Mouse (Mus musculus): ENCODE results near the gene Ciapin1. TPM values are rescaled to one million over a fixed set of nuclear protein-coding genes. Genes with fewer than 3 reads are reported as not detected.

The Ciapin1 gene
- polyA plus RNA-seq, 1 experiment from 2014 or later: 77.7 TPM

GRCm38 (mm10) chr8:94785995-94786595 lies 52.1 kb downstream of the Ciapin1 start:
- Histone ChIP-seq H3K27me3 (no peaks in the 10 kb centered on the region; the same call in 1 of the 2 replicates), H3K9me3 (replicated peaks) (no peaks in the 10 kb centered on the region), H3K4me1 (replicated peaks) (peaks cover 31% of the 10 kb centered on the region), H3K9ac (no peak overlapping the region), H3K27ac (no peak overlapping the region), H3K36me3 (no peaks in the 10 kb centered on the region), H3K4me3 (no peak overlapping the region), H3K4me2 (no peak overlapping the region)
- ATAC-seq (replicated peaks; ENCODE audit: insufficient number of reproducible peaks, insufficient read depth, low FRiP score, low read depth): no peak
- 68% methylated on average over 6 of the region's 6 CpGs for WGBS

GRCm38 (mm10) chr8:94785247-94785985 lies 52.7 kb downstream of the Ciapin1 start:
- H3K4me2 ChIP-seq: no peak overlapping the region
- no peak for ATAC-seq (replicated peaks; ENCODE audit: insufficient number of reproducible peaks, insufficient read depth, low FRiP score, low read depth)
- H3K27me3 ChIP-seq: no peaks in the 10 kb centered on the region; the same call in 1 of the 2 replicates
- H3K4me3 ChIP-seq: no peak overlapping the region
- H3K4me1 ChIP-seq (replicated peaks): peaks cover 36% of the 10 kb centered on the region
- no peaks in the 10 kb centered on the region for H3K36me3 ChIP-seq
- peak overlapping the region; percentile 22; the same call in 1 of the 2 replicates for H3K27ac ChIP-seq
- WGBS: 49% methylated on average over 12 of the region's 12 CpGs
- no peaks in the 10 kb centered on the region for H3K9me3 ChIP-seq (replicated peaks)
- no peak overlapping the region for H3K9ac ChIP-seq

- Histone ChIP-seq H3K36me3 (no peaks in the 10 kb centered on the region), H3K4me3 (no peak overlapping the region), H3K9me3 (replicated peaks) (no peaks in the 10 kb centered on the region), H3K9ac (no peak overlapping the region), H3K4me2 (no peak overlapping the region), H3K27me3 (no peaks in the 10 kb centered on the region), H3K4me1 (replicated peaks) (peaks cover 44% of the 10 kb centered on the region), H3K27ac (peak overlapping the region; percentile 4; the same call in 1 of the 2 replicates)
- no peak for ATAC-seq (replicated peaks; ENCODE audit: insufficient number of reproducible peaks, insufficient read depth, low FRiP score, low read depth)
- 54% methylated on average over 4 of the region's 4 CpGs for WGBS
These were observed 54.3 kb downstream of the Ciapin1 start for GRCm38 (mm10) chr8:94783890-94784289.

GRCm38 (mm10) chr8:94781838-94782235 lies 56.3 kb downstream of the Ciapin1 start:
- H3K9ac ChIP-seq: no peak overlapping the region
- peaks cover 51% of the 10 kb centered on the region for H3K4me1 ChIP-seq (replicated peaks)
- peak overlapping the region; percentile 39; the same call in 1 of the 2 replicates for H3K4me2 ChIP-seq
- 13% methylated on average over 11 of the region's 11 CpGs for WGBS
- no peaks in the 10 kb centered on the region for H3K9me3 ChIP-seq (replicated peaks)
- H3K36me3 ChIP-seq: no peaks in the 10 kb centered on the region
- no peak overlapping the region for H3K27ac ChIP-seq
- H3K4me3 ChIP-seq: no peak overlapping the region
- ATAC-seq (replicated peaks; ENCODE audit: insufficient number of reproducible peaks, insufficient read depth, low FRiP score, low read depth): 0 out of 2 replicates have a peak, but pooled peaks have one; percentile 3
- H3K27me3 ChIP-seq: no peaks in the 10 kb centered on the region

- Histone ChIP-seq H3K4me1 (replicated peaks) (peaks cover 51% of the 10 kb centered on the region), H3K27me3 (no peaks in the 10 kb centered on the region), H3K4me3 (no peak overlapping the region), H3K4me2 (peak overlapping the region; percentile 39; the same call in 1 of the 2 replicates), H3K9me3 (replicated peaks) (no peaks in the 10 kb centered on the region), H3K27ac (no peak overlapping the region), H3K36me3 (no peaks in the 10 kb centered on the region), H3K9ac (no peak overlapping the region)
- WGBS: 56% methylated on average over 7 of the region's 7 CpGs
- ATAC-seq (replicated peaks; ENCODE audit: insufficient number of reproducible peaks, insufficient read depth, low FRiP score, low read depth): no peak
These were observed 56.9 kb downstream of the Ciapin1 start for GRCm38 (mm10) chr8:94781155-94781837.

- peaks cover 51% of the 10 kb centered on the region for H3K4me1 ChIP-seq (replicated peaks)
- H3K9me3 ChIP-seq (replicated peaks): no peaks in the 10 kb centered on the region
- no peak overlapping the region for H3K27ac ChIP-seq
- H3K9ac ChIP-seq: no peak overlapping the region
- no peaks in the 10 kb centered on the region for H3K36me3 ChIP-seq
- no peaks in the 10 kb centered on the region for H3K27me3 ChIP-seq
- H3K4me2 ChIP-seq: no peak overlapping the region
- no peak overlapping the region for H3K4me3 ChIP-seq
- 72% methylated on average over 21 of the region's 21 CpGs for WGBS
- no peak for ATAC-seq (replicated peaks; ENCODE audit: insufficient number of reproducible peaks, insufficient read depth, low FRiP score, low read depth)
These were observed 57.5 kb downstream of the Ciapin1 start for GRCm38 (mm10) chr8:94780491-94781154.

- no peaks in the 10 kb centered on the region for H3K36me3 ChIP-seq
- no peak overlapping the region for H3K9ac ChIP-seq
- no peak overlapping the region for H3K27ac ChIP-seq
- 88% methylated on average over 16 of the region's 16 CpGs for WGBS
- no peak overlapping the region for H3K4me3 ChIP-seq
- no peaks in the 10 kb centered on the region for H3K9me3 ChIP-seq (replicated peaks)
- no peak overlapping the region for H3K4me2 ChIP-seq
- no peaks in the 10 kb centered on the region for H3K27me3 ChIP-seq
- H3K4me1 ChIP-seq (replicated peaks): peaks cover 46% of the 10 kb centered on the region
- no peak for ATAC-seq (replicated peaks; ENCODE audit: insufficient number of reproducible peaks, insufficient read depth, low FRiP score, low read depth)
These were observed 58.4 kb downstream of the Ciapin1 start for GRCm38 (mm10) chr8:94779534-94780294.

GRCm38 (mm10) chr8:94778895-94779533 lies 59.1 kb downstream of the Ciapin1 start:
- ATAC-seq (replicated peaks; ENCODE audit: insufficient number of reproducible peaks, insufficient read depth, low FRiP score, low read depth): no peak
- Histone ChIP-seq H3K27ac (peak overlapping the region; percentile 54; the same call in 1 of the 2 replicates), H3K4me2 (no peak overlapping the region), H3K4me3 (no peak overlapping the region), H3K36me3 (no peaks in the 10 kb centered on the region), H3K9ac (no peak overlapping the region), H3K27me3 (no peaks in the 10 kb centered on the region; the same call in 1 of the 2 replicates), H3K4me1 (replicated peaks) (peaks cover 40% of the 10 kb centered on the region), H3K9me3 (replicated peaks) (no peaks in the 10 kb centered on the region)
- WGBS: 63% methylated on average over 10 of the region's 10 CpGs

- no peak overlapping the region for H3K9ac ChIP-seq
- no peak overlapping the region for H3K4me2 ChIP-seq
- 57% methylated on average over 5 of the region's 5 CpGs for WGBS
- no peak overlapping the region for H3K4me3 ChIP-seq
- peak; percentile 71 for ATAC-seq (replicated peaks; ENCODE audit: insufficient number of reproducible peaks, insufficient read depth, low FRiP score, low read depth)
- H3K9me3 ChIP-seq (replicated peaks): no peaks in the 10 kb centered on the region
- H3K27ac ChIP-seq: peak overlapping the region; percentile 54
- H3K4me1 ChIP-seq (replicated peaks): peaks cover 40% of the 10 kb centered on the region
- no peaks in the 10 kb centered on the region for H3K36me3 ChIP-seq
- peaks cover 2% of the 10 kb centered on the region; the same call in 1 of the 2 replicates for H3K27me3 ChIP-seq
These were observed 59.7 kb downstream of the Ciapin1 start for GRCm38 (mm10) chr8:94778473-94778872.

GRCm38 (mm10) chr8:94778036-94778435 lies 60.1 kb downstream of the Ciapin1 start:
- H3K4me2 ChIP-seq: no peak overlapping the region
- no peak overlapping the region for H3K9ac ChIP-seq
- H3K9me3 ChIP-seq (replicated peaks): no peaks in the 10 kb centered on the region
- peaks cover 6% of the 10 kb centered on the region; the same call in 1 of the 2 replicates for H3K27me3 ChIP-seq
- WGBS: 32% methylated on average over 10 of the region's 10 CpGs
- H3K4me1 ChIP-seq (replicated peaks): peaks cover 40% of the 10 kb centered on the region
- peak overlapping the region; percentile 54 for H3K27ac ChIP-seq
- H3K4me3 ChIP-seq: no peak overlapping the region
- ATAC-seq (replicated peaks; ENCODE audit: insufficient number of reproducible peaks, insufficient read depth, low FRiP score, low read depth): peak; percentile 30; the same call in 1 of the 2 replicates
- H3K36me3 ChIP-seq: no peaks in the 10 kb centered on the region
